Mouse (Mus musculus): ENCODE data around the gene Ythdc1. TPM values are rescaled to one million over a fixed set of nuclear protein-coding genes. Genes with fewer than 3 reads are reported as not detected.
"Not testable (repeated sequence)": the region's sequence is repeated elsewhere in the genome, so short reads cannot be mapped to it uniquely, and the experiment has no call there.

The Ythdc1 gene
- polyA plus RNA-seq, 1 experiment from 2014 or later, result 60.4 TPM

DNA sequence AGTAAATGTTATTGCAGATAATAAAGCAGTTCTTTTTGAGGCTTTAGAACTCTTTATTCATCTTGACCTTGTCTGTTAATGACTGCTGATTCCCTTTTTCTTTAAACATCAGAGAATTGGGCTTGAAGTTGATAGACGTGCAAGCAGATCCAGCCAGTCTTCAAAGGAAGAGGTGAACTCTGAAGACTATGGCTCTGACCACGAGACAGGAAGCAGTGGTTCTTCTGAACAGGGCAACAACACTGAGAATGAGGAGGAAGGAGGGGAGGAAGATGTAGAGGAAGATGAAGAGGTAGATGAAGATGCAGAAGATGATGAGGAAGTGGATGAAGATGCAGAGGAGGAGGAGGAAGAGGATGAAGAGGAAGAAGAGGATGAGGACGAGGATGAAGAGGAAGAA is 12.8 kb downstream of the Ythdc1 start:
- POLR2A ChIA-PET, result no interaction called here
- H3K27me3 ChIP-seq, result no peaks in the 10 kb centered on the region
- no peak for DNase-seq (ENCODE audit: low read depth, low spot score)
- CTCF ChIA-PET, result no interaction called here
- ATAC-seq, result no peak
- in situ Hi-C loops (cut with MboI; ENCODE audit: low pct_unique_long_range_greater_than_20kb), result loop anchor here (10.0 to 25.0 kb wide), 2 partner anchors 762 to 1746 kb away; partner anchors contain the start of genes Rufy3 and Utp3
- no peak for TF ChIP-seq CTCF (IDR thresholded peaks at IDR 0.05)

DNA sequence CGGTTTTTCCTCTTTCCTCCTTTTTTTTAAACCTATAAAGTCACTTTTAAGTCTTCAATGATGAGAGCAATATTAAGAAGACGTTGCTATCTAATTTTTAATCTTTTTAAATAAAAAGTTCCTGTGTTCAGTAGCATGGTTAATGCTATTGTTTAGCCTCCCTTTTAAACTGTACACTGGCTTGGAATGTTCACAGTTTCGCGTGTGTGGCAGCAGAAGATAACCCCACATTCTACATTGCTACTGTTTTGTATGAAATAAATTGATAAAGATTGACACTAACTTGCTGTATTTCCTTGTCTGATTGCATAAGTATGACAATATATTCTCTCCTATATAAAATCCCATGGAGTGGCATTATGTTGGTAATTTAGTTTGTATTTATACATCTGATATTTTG is 32.4 kb downstream of the Ythdc1 start:
- CTCF ChIA-PET, result interaction anchor here (1.5 kb wide), 1 partner anchor 17 kb away, joined by 3 read pairs; no protein-coding TSS in a partner anchor
- ATAC-seq; DNase-seq (ENCODE audit: low read depth, low spot score); POLR2A ChIA-PET; in situ Hi-C loops (cut with MboI; ENCODE audit: low pct_unique_long_range_greater_than_20kb); H3K27me3 ChIP-seq: not testable (repeated sequence)

DNA sequence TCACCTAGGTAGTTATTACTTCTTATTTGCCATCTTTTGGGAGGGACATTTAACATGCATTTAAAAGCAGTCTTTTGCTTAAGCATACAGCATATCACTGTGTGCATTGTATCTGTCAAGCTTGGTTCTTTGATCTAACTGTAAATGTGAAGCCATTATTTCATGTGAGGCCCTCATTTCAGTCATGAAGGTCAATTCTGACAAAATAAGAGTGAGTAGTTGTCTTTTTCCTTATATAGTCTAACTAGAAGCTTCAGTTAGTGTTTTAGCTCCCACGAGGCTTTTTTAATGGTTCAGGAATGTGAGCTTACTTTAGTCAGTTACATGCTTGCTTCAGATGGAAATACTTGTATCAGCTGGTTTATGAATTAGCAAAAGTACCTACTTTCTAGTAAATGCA is 34.1 kb downstream of the Ythdc1 start:
- POLR2A ChIA-PET, result no interaction called here
- CTCF ChIA-PET, result interaction anchor here (1.1 to 2.6 kb wide), 2 partner anchors 9 to 16 kb away, joined by 3 to 5 read pairs; no protein-coding TSS in a partner anchor
- no peak for ATAC-seq
- in situ Hi-C loops (cut with MboI; ENCODE audit: low pct_unique_long_range_greater_than_20kb), result no loop called here
- TF ChIP-seq CTCF (IDR thresholded peaks at IDR 0.05), result no peak
- DNase-seq (ENCODE audit: low read depth, low spot score), result no peak
- no peaks in the 10 kb centered on the region for H3K27me3 ChIP-seq

DNA sequence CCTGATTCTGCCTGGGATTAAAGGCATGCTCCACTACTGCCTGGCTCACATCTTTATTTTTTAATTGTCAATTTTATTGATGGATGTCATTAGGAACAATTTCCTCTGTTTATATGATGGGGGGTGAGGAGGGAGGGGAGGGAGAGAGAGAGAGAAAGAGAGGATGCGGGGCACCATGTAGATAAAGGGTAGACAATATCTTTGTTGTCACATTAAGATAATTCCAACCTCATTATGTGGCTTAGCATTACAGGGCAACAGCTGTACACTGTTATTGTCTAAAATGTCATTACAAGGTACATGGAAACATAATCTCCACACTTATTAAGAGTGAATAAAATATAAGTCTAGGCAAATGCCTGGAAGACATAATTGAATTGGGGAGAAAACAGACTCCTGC is 35.5 kb downstream of the Ythdc1 start:
- ChIA-PET CTCF (interaction anchor here (1.2 to 2.6 kb wide), 3 partner anchors 10 to 21 kb away, joined by 3 to 5 read pairs (median 4); no protein-coding TSS in a partner anchor), POLR2A (no interaction called here)
- no peaks in the 10 kb centered on the region for H3K27me3 ChIP-seq
- TF ChIP-seq CTCF (IDR thresholded peaks at IDR 0.05), result no peak
- DNase-seq (ENCODE audit: low read depth, low spot score) (no peak), ATAC-seq (no peak)
- in situ Hi-C loops (cut with MboI; ENCODE audit: low pct_unique_long_range_greater_than_20kb), result no loop called here

DNA sequence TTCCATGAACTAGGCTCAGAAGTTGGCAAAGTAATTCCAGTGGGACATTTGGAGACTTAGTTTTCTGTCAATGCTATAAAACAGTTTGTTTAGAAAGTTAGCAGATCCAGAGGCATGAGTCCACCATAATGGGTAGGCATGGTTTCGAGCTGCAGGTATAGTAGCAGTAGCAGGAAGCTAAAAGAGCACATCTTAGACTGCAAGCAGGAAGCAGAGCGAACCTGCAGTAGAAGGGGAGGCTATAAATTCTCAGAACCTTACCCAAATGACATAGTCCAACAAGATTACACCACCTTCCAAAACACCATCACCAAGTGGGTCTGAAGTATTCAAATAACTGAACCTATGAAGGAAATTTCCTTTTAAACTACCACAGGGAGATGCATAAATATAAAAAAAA is 36.2 kb downstream of the Ythdc1 start:
- DNase-seq (ENCODE audit: low read depth, low spot score) (no peak), ATAC-seq (peak; percentile 52)
- in situ Hi-C loops (cut with MboI; ENCODE audit: low pct_unique_long_range_greater_than_20kb), result loop anchor here (10.0 kb wide), 1 partner anchor 305 kb away; the partner anchor contains the start of gene Ugt2b5
- TF ChIP-seq CTCF (IDR thresholded peaks at IDR 0.05), result no peak
- no peaks in the 10 kb centered on the region for H3K27me3 ChIP-seq
- ChIA-PET POLR2A (interaction anchor here (0.7 kb wide), 1 partner anchor 748 kb away, joined by 4 read pairs; no protein-coding TSS in a partner anchor), CTCF (interaction anchor here (1.3 kb wide), 1 partner anchor 18 kb away, joined by 3 read pairs; no protein-coding TSS in a partner anchor)

DNA sequence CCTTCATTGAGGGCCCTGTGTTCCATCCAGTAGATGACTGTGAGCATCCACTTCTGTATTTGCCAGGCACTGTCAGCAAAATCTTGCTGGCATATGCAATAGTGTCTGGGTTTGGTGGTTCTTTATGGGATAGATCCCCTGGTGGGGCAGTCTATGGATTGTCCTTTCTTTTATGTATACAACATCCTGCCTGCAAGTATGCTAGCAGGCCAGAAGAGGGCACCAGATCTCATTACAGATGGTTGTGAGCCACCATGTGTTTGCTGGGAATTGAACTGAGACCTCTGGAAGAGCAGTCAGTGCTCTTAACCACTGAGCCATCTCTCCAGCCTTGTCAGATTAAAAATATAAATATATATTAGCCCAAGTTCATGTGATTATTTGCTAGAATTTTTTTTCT is 37.2 kb downstream of the Ythdc1 start:
- ATAC-seq; H3K27me3 ChIP-seq; DNase-seq (ENCODE audit: low read depth, low spot score); POLR2A ChIA-PET: not testable (repeated sequence)
- CTCF ChIA-PET, result interaction anchor here (1.2 kb wide), 1 partner anchor 11 kb away, joined by 5 read pairs; no protein-coding TSS in a partner anchor
- in situ Hi-C loops (cut with MboI; ENCODE audit: low pct_unique_long_range_greater_than_20kb), result loop anchor here (10.0 kb wide), 1 partner anchor 304 kb away; the partner anchor contains the start of gene Ugt2b5
- peak; percentile 50 for TF ChIP-seq CTCF (IDR thresholded peaks at IDR 0.05)

DNA sequence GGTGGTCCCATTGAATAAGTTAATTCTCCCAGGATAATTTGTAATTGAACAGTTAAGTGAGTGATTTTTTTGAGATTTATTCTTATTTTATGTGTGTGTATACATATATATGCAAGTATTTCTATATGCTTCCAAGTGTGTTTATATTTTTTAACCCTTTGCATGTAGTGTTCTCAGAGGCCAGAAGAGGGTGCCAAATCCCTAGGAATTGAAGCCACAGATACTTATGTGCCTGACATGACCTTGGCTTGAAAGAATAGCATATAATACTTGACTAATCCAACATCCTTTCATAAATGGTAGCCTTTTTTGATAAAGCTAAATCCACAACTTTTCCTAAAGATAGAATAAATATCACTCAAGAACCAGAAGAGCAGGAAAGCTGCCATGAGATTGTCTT is 46.1 kb downstream of the Ythdc1 start:
- TF ChIP-seq CTCF (IDR thresholded peaks at IDR 0.05), result peak; percentile 79
- ChIA-PET CTCF (interaction anchor here (0.7 to 1.4 kb wide), 3 partner anchors 10 to 483 kb away, joined by 3 to 8 read pairs (median 6); no protein-coding TSS in a partner anchor), POLR2A (no interaction called here)
- DNase-seq (ENCODE audit: low read depth, low spot score) (peak; percentile 17), ATAC-seq (peak; percentile 60)
- in situ Hi-C loops (cut with MboI; ENCODE audit: low pct_unique_long_range_greater_than_20kb), result no loop called here
- peaks cover 4% of the 10 kb centered on the region for H3K27me3 ChIP-seq

DNA sequence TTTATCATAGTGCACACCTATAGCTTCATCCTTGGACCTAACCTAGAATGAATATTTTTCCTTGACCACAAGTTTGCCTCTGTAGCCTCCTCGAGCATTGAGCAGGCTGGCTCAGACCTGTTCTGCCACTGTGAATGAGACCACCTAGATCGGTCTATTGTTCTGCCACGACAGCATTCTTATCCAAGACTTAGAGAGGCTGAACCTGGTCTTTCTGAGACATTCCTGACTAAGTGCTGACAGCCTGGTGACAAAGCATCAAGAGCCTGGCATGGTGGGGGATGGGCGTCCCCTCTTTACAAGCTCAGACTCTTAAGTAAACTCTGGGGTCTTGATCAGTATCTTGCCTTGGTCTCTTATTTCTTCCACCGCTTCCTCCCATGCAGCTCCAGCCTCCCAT is 47.6 kb downstream of the Ythdc1 start:
- POLR2A ChIA-PET, result no interaction called here
- no peak for ATAC-seq

DNA sequence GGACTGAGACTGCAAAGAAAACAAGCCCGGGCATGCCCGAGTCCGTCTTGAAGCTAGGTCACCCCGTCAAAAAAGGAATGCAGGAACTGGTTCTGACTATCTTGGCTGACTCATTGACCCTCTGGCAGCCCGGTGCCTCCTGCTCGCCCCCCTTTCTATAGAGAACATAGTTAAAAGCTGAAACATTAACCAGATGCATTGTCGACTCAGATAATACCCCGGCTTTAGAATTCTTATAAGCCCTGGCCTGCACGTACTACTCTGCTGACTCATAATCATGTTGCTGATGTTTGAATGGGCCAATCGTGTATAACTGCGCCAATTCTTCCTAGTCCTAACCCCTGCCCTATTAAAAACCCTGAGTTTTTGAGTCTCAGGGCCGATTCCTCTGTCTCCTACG is 52.5 kb downstream of the Ythdc1 start:
- POLR2A ChIA-PET, result not testable (repeated sequence)

More for the DNA sequence above, 47.6 kb downstream of the Ythdc1 start:
- CTCF ChIA-PET, result interaction anchor here (1.2 to 1.5 kb wide), 2 partner anchors 23 to 291 kb away, joined by 3 to 4 read pairs; no protein-coding TSS in a partner anchor
- TF ChIP-seq CTCF (IDR thresholded peaks at IDR 0.05), result no peak
- DNase-seq (ENCODE audit: low read depth, low spot score), result no peak
- peaks cover 4% of the 10 kb centered on the region for H3K27me3 ChIP-seq
- in situ Hi-C loops (cut with MboI; ENCODE audit: low pct_unique_long_range_greater_than_20kb), result no loop called here

DNA sequence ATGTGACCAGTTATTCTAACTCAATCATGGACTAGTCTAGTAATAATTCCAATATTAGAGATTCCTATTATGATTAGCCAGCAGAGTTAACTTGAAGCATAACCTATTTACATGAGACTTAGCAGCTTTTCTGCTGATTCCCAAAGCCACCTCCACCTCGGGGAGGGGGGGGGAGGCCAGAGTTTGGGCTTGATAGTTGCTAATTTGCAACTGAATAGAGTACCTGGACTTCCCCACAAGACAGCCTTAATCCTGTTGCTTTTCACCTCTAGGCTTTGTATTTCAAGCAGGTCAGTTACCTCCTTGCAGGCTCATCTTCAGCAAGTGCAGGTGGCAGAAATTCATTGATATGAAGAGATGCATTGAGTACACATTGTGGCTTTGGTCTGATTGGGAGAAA is 53.7 kb downstream of the Ythdc1 start:
- in situ Hi-C loops (cut with MboI; ENCODE audit: low pct_unique_long_range_greater_than_20kb), result no loop called here
- ChIA-PET CTCF (no interaction called here), POLR2A (no interaction called here)
- DNase-seq (ENCODE audit: low read depth, low spot score), result no peak
- no peaks in the 10 kb centered on the region for H3K27me3 ChIP-seq
- ATAC-seq, result no peak
- no peak for TF ChIP-seq CTCF (IDR thresholded peaks at IDR 0.05)

More for the DNA sequence above, 52.5 kb downstream of the Ythdc1 start:
- ATAC-seq (peak; percentile 89), DNase-seq (ENCODE audit: low read depth, low spot score) (peak; percentile 34)
- CTCF ChIA-PET; in situ Hi-C loops (cut with MboI; ENCODE audit: low pct_unique_long_range_greater_than_20kb); H3K27me3 ChIP-seq: not testable (repeated sequence)

DNA sequence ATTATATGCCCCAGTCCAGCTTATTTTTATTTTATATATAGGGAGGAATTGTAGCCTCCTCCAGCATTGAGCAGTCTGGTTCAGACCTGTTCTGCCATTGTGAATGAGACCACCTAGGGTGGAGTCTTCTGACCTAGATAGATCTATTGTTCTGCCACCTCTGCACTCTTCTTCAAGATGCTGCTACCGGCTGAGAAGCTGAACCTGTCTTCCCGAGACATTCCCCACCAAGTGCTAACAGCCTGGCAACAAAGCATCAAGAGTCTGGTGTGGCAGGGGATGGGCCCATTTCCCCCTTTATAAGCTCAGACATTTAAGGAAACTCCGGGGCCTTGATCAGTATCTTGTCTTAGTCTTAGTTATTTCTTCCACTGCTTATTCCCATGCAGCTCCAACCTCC is 54.3 kb downstream of the Ythdc1 start:
- POLR2A ChIA-PET, result no interaction called here
- no peaks in the 10 kb centered on the region for H3K27me3 ChIP-seq
- CTCF ChIA-PET, result interaction anchor here (1.0 kb wide), 1 partner anchor 19 kb away, joined by 3 read pairs; no protein-coding TSS in a partner anchor
- no peak for DNase-seq (ENCODE audit: low read depth, low spot score)
- in situ Hi-C loops (cut with MboI; ENCODE audit: low pct_unique_long_range_greater_than_20kb), result no loop called here
- TF ChIP-seq CTCF (IDR thresholded peaks at IDR 0.05), result no peak
- ATAC-seq, result no peak
